Mouse (Mus musculus) neural tube, postnatal 0 days (tissue): ENCODE results near the gene Zfp787. TPM values are rescaled to one million over a fixed set of nuclear protein-coding genes. Genes with fewer than 3 reads are reported as not detected.

Experiments used
- polyA plus RNA-seq: library from polyadenylated mRNA; unstranded; fragments of >200 nt; fragmentation: Nextera tagmentation; extraction: Ambion mirVana; gene quantifications from 2 replicates; pipeline ENCODE4 v1.2.1, GENCODE M21; 2015

Zfp787 gene
- polyA plus RNA-seq = 44.1 and 51.8 TPM in 2 replicates

DNA sequence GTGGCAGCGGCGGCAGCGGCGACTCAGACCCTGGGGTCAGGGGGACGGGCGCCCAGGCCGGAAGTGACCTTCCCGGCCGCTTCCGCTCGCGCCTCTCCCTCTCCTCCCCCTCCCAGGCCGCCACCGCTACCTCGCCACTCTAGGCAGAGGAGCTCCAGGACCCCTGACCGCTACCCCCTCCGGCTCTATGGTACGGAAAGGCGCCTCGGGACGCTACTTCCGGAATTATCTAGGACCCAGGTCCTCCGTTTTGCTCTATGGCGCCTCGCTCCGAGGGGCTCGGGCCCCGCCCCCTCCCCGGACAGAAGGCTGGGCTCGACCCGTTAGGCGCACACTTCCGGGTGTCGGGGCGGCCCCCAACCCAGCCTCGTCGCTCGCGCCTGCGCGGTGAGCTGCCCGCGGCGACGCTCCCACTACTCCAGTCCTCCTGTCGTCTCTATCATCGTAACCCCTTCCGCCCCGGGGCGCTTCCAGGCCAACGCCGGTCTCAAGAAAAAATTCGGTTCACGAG, at the start of gene Zfp787:
Gene Zfp787, minus strand, starts transcription at position 97 of the 511 bp plus-strand sequence.

GRCm38 (mm10) chr7:6196790-6197189, 41.0 kb upstream of the Zfp787 start, which contains the start of gene Galp:
Galp (plus strand) TSS chr7:6197090.

DNA sequence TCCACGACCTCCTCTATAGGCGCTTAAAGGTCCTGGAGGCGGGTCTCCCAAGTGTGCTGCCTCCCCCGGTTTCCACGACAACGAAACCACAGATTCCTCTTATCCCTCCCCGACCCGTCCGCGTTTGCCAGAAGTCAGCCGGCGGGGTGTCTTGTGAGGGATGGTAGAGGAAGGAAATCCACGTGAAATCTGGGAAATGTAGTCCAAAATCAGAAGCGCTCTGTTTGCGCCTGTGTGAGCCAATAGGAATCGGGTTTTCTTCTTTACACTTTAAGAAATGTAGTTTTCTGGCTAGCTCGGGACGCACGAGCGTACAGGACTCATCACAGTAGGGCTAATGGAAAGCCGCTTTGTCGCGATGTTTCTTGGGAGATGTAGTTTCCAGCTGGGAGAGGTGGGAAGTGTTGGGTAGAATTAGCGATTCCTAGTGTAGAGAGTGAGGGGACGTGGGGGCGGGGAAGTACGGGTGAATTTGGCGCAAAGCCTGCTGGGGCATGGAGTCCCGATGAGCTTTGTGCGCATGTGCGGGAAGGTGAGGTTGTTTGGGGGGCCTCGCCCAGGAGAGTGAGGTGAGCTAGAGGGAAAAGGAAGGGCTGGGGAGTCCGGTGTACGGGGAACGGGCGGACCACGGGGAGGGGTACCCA, 16.3 kb upstream of the Zfp787 start, which contains the start of gene Zfp444:
Gene Zfp444, plus strand, starts transcription at position 221 of the 644 bp plus-strand sequence.

Other genes with a start within 250 kb of the Zfp787 start
- not detected in 2 replicates for gene Vmn1r65, start 145.0 kb downstream of the Zfp787 start, polyA plus RNA-seq
- not detected in 2 replicates for gene Nlrp4c, start 110.8 kb downstream of the Zfp787 start, polyA plus RNA-seq
- 61.7 and 69.1 TPM in 2 replicates for gene Zfp444, start 16.2 kb upstream of the Zfp787 start, polyA plus RNA-seq
- gene Galp, start 41.1 kb upstream of the Zfp787 start, polyA plus RNA-seq = not detected in 2 replicates
- gene Zscan5b, start 66.3 kb upstream of the Zfp787 start, polyA plus RNA-seq = not detected in 2 replicates
- 0.73 TPM in 1 of 2 replicates, not detected in the other for gene Epp13, start 96.7 kb upstream of the Zfp787 start, polyA plus RNA-seq
- 12.0 and 13.8 TPM in 2 replicates for gene Zfp667, start 130.6 kb upstream of the Zfp787 start, polyA plus RNA-seq
- gene Zfp583, start 175.3 kb upstream of the Zfp787 start, polyA plus RNA-seq = 15.5 and 15.9 TPM in 2 replicates
- 6.2 and 6.8 TPM in 2 replicates for gene Gm3854, start 187.8 kb upstream of the Zfp787 start, polyA plus RNA-seq
- 2.9 and 3.0 TPM in 2 replicates for gene Zfp78, start 207.3 kb upstream of the Zfp787 start, polyA plus RNA-seq
- gene Zfp28, start 227.3 kb upstream of the Zfp787 start, polyA plus RNA-seq = 10.9 and 11.4 TPM in 2 replicates
- gene Smim17, start 242.7 kb upstream of the Zfp787 start, polyA plus RNA-seq = 9.4 and 10.7 TPM in 2 replicates